Mouse (Mus musculus): ENCODE data around the gene Setdb1.

Gene Setdb1

DNA sequence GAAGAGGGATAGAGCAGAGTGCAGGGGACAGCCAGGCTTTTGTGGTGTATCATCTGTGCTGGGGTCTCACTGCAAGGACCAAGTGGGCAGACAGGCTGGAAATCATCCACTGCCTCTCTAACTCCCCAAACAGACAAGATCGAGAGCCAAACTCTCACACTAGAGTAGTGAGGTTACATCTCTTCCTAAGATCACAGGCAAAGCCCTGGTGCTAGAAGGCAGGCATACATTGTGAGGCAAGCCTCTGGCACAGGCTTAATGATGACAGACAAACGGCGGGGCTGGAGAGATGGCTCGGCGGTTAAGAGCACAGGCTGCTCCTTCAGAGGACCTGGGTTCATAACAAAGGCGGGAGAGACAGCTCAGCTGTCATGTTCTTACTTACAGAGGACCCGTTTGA, 43.5 kb downstream of the Setdb1 start:
- no peaks in the 10 kb centered on the region for H3K27me3 ChIP-seq (ENCODE audit: control insufficient read depth, insufficient read depth, low read length, poor library complexity, severe bottlenecking)
- DNase-seq (ENCODE audit: low read depth, low spot score): no peak
- H3K36me3 ChIP-seq (ENCODE audit: control insufficient read depth, insufficient read depth, low read length, poor library complexity, severe bottlenecking): no peaks in the 10 kb centered on the region

DNA sequence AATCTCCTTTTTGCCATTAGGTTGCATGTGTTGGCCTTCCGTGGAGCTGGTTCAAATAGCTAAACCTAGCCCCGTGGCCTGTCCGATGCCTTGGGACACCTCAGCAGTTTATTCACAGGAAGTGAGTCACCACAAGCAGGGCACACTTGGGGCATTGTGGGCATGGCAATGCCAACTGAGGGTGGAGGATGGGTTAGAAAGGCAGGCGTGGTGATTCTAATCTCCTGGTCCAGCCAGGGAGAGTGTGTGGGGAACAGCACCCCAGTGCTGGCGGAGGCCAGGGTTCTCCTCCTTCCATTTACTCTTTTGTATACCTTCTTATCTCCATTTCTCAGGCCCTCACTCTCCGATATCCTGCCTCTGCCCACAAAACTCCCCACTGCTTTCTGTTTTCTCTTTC, 44.4 kb downstream of the Setdb1 start:
- DNase-seq (ENCODE audit: low read depth, low spot score): peak; percentile 43
- Histone ChIP-seq H3K36me3 (ENCODE audit: control insufficient read depth, insufficient read depth, low read length, poor library complexity, severe bottlenecking) (no peaks in the 10 kb centered on the region), H3K27me3 (ENCODE audit: control insufficient read depth, insufficient read depth, low read length, poor library complexity, severe bottlenecking) (no peaks in the 10 kb centered on the region)

DNA sequence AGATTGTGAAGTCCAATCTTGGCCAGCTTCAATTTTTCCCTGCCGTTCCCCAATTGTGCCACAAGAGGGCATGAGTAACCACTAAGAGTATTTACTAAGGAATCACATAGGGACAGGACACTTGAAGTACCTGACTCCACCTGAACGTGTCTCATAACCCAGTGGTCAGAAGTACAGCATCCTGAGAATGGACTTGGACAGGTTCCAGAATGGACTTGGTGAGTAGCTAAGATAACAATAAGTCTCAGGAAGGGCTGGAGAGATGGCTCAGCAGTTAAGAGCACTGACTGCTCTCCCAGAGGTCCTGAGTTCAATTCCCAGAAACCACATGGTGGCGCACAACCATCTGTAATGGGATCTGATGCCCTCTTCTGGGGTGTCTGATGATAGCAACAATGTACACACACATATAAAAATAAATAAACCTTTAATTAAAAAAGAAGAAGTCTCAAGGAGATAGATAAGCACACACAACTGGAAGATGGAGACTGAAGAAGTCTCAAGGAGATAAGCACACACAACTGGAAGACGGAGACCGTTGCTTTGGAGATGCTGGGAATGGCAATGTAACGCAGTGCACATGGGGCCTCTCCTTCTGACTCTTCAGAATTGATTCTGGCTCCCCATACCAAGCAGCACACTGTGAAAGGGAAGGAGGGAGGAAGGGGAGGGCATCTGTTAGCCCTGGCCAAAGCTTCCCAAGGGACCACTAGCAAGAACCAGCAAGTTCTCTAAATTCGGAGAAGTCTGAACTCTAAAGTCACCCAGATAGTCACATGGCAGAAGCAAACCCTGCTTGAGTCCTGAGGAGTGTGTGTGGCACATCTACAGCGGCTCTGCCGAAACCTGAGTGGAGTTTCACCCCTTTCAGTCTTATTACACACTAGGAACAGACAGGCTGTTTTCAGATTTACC, 45.8 kb downstream of the Setdb1 start:
- peak; percentile 73 for DNase-seq (ENCODE audit: low read depth, low spot score)
- Histone ChIP-seq H3K36me3 (ENCODE audit: control insufficient read depth, insufficient read depth, low read length, poor library complexity, severe bottlenecking) (no peaks in the 10 kb centered on the region), H3K27me3 (ENCODE audit: control insufficient read depth, insufficient read depth, low read length, poor library complexity, severe bottlenecking) (no peaks in the 10 kb centered on the region)

DNA sequence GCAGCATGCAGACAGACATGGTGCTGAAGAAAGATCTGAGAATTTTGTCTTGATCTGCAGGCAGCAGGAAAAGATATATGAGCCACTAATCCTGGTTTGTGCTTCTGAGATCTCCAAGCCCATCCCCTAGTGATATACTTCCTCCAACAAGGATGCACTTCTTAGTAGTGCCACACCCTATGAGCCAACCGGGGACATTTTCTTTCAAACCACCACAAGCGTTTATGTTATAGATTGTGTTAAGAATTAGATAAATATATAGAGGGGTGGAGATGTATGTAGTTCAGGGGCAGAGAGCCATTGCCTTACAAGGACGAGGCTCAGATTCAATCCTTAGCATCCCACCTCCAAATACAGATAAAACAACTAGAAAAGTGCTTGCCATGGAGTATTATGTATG, 46.5 kb downstream of the Setdb1 start:
- H3K36me3 ChIP-seq (ENCODE audit: control insufficient read depth, insufficient read depth, low read length, poor library complexity, severe bottlenecking): no peaks in the 10 kb centered on the region
- DNase-seq (ENCODE audit: low read depth, low spot score): no peak
- no peaks in the 10 kb centered on the region for H3K27me3 ChIP-seq (ENCODE audit: control insufficient read depth, insufficient read depth, low read length, poor library complexity, severe bottlenecking)

DNA sequence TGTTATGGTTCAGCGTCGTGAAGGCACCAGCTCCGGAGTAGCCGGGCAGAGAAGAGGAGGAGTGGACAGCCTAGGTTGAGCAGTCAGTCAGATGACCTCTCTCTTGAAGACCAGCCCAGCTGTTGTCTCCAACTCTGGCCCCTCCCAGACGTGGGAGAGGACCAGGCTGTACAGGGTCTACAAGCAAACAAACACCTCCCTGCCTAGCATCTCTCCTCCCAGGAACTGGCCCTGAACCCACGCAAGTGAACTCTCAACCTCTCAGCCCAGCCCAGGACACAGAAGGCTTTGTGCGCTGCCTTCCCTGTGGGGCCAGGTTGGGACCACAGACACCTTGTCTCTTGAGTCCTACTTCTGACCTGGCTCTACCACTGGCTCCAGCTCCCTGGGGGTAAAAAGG, 49.9 kb downstream of the Setdb1 start, which contains the start of gene Anxa9:
Anxa9 (minus strand) TSS at position 77 of the 400 bp plus-strand sequence.
- Histone ChIP-seq H3K36me3 (ENCODE audit: control insufficient read depth, insufficient read depth, low read length, poor library complexity, severe bottlenecking) (no peaks in the 10 kb centered on the region), H3K27me3 (ENCODE audit: control insufficient read depth, insufficient read depth, low read length, poor library complexity, severe bottlenecking) (no peaks in the 10 kb centered on the region)
- DNase-seq (ENCODE audit: low read depth, low spot score): no peak

DNA sequence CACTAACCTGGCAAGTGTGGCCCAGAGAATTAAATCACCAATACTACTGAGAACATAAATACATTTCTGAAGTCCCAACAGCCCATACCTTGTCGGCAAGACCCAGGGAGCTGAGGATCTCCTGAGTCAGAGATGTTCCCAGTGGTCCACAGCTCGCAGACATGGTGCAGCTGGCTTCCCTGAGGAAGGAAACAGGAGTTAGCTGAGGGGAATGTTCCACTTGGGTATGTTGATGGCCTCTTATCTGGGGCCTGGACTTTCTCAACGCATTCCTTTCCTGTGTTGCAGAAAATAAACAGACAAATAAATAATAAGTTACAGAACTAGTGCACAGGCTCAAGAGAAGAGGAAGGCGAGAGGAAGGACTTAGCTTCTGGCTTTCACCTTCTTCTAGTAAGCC, 50.8 kb downstream of the Setdb1 start:
- Histone ChIP-seq H3K36me3 (ENCODE audit: control insufficient read depth, insufficient read depth, low read length, poor library complexity, severe bottlenecking) (no peaks in the 10 kb centered on the region), H3K27me3 (ENCODE audit: control insufficient read depth, insufficient read depth, low read length, poor library complexity, severe bottlenecking) (no peaks in the 10 kb centered on the region)
- DNase-seq (ENCODE audit: low read depth, low spot score): no peak

DNA sequence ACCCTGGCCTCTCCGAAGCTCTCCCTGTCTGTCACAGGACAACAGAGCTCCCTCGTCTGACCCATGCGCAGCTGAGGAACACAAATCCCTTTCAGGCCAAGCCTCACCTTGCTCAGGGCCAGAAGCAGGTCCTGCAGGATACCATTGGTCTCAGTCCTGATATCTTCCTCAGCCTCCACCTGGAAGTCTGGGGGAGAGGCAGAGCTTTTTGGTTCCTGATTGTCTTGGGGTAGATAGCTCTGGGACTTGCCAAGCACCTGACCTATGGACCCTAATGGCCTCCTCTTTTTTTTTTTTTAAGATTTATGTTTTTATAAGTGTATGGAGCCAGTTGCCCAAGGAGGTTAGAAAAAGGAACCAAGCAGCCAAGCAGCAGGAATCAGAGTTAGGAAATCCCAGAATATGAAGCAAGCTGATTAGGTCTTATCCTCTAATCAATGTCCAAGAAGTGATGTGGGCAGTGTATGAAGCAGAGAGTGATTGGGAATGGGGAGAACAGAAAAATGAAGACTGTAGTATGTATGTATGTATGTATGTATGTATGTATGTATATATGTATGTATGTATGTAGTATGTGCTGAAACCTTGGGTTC, 55.7 kb downstream of the Setdb1 start:
- no peak for DNase-seq (ENCODE audit: low read depth, low spot score)
- H3K36me3 ChIP-seq (ENCODE audit: control insufficient read depth, insufficient read depth, low read length, poor library complexity, severe bottlenecking): no peaks in the 10 kb centered on the region
- no peaks in the 10 kb centered on the region for H3K27me3 ChIP-seq (ENCODE audit: control insufficient read depth, insufficient read depth, low read length, poor library complexity, severe bottlenecking)

DNA sequence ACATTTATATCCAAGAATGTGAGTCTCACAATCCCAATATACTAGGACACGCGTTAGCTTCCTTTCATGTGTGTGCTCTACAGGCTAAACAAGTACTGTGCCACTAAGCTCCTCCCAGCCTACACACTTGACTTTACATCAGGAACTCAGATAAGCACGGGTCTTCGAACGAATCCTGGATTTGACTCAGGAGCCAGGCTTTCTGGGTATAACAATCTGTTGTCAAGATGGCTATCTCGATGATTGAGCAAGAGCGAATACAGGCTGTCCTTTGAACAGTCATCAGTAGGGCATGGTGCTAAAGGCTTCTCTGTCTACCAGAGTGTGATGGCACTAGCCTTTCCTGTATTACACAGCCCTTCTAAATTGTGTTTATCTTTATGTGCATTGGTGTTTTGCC, 59.0 kb downstream of the Setdb1 start:
- H3K36me3 ChIP-seq (ENCODE audit: control insufficient read depth, insufficient read depth, low read length, poor library complexity, severe bottlenecking): peaks cover under 1% of the 10 kb centered on the region
- DNase-seq (ENCODE audit: low read depth, low spot score): no peak
- no peaks in the 10 kb centered on the region for H3K27me3 ChIP-seq (ENCODE audit: control insufficient read depth, insufficient read depth, low read length, poor library complexity, severe bottlenecking)

DNA sequence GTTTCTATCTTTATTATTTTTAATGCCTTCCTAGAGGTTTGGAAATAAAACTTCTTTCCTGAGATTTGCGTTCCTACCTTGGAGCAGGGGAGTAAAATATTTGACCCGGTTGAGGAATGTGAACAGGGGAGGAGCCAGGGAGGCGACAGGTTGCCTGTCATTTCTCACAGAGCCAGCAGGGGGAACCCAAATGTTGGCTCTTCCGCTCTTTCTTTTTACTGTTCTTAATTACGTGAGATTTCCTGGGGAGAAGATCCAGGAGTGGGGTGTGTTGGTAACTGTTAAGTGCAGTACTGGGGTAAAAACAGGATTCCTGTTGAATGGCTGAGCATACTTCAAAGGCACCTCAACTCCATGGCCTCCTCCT, 60.9 kb downstream of the Setdb1 start:
- peaks cover 3% of the 10 kb centered on the region for H3K36me3 ChIP-seq (ENCODE audit: control insufficient read depth, insufficient read depth, low read length, poor library complexity, severe bottlenecking)
- DNase-seq (ENCODE audit: low read depth, low spot score): peak; percentile 66
- H3K27me3 ChIP-seq (ENCODE audit: control insufficient read depth, insufficient read depth, low read length, poor library complexity, severe bottlenecking): no peaks in the 10 kb centered on the region

DNA sequence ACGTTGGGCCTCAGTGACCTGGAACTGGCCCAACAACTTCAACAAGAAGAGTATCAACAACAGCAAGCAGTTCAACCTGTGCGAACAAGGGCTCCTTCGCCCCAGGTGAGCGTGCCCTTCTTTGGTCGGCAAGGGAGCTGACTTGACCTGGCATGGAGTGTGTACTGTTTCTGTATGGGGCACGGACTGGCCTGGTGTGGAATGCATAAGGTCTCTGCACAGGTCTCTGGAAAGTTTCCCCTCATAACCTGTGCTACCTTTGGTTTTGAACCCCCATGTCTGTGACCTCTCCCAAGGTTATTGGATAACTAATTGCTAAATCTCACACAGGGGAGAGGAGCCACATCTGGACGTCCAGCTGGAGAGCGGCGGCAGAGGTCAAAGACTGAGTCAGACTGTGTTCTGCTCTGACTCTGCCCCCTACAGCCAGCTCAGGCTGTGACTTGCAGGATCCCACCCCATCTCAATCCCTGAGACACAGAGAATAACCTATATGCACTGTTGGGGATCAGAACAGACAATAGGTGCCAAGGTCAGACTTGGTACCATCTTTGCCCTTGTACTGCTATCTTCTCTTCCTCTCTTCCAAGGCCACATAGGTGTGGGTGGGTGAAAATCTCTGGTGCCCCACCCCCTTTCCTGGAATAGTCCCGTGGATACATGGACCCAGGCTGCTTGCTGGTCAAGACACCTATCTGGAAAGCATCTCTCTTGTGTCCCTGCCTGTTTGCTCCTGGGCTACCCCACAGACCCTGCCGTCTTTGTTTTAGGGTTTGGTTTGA, 61.5 kb downstream of the Setdb1 start:
- DNase-seq (ENCODE audit: low read depth, low spot score): no peak
- Histone ChIP-seq H3K36me3 (ENCODE audit: control insufficient read depth, insufficient read depth, low read length, poor library complexity, severe bottlenecking) (peaks cover 3% of the 10 kb centered on the region), H3K27me3 (ENCODE audit: control insufficient read depth, insufficient read depth, low read length, poor library complexity, severe bottlenecking) (no peaks in the 10 kb centered on the region)

DNA sequence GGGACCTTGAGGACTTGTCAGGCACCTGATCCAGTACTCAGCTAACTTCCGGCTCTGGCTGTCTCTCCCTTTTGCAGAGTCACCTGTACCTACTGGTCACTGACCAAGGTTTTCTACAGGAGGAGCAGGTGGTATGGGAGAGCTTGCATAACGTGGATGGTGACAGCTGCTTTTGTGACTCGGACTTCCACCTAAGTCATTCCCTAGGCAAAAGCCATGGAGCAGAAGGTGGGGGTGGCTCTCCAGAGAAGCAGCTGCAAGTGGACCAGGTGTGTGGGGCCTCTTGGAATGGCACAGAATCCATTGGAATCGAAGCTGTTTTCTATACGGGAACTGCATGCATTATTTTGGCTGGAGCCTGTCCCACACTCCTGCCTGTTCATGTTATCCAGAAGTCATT, 62.3 kb downstream of the Setdb1 start:
- H3K36me3 ChIP-seq (ENCODE audit: control insufficient read depth, insufficient read depth, low read length, poor library complexity, severe bottlenecking): peaks cover 3% of the 10 kb centered on the region
- no peak for DNase-seq (ENCODE audit: low read depth, low spot score)
- H3K27me3 ChIP-seq (ENCODE audit: control insufficient read depth, insufficient read depth, low read length, poor library complexity, severe bottlenecking): no peaks in the 10 kb centered on the region

DNA sequence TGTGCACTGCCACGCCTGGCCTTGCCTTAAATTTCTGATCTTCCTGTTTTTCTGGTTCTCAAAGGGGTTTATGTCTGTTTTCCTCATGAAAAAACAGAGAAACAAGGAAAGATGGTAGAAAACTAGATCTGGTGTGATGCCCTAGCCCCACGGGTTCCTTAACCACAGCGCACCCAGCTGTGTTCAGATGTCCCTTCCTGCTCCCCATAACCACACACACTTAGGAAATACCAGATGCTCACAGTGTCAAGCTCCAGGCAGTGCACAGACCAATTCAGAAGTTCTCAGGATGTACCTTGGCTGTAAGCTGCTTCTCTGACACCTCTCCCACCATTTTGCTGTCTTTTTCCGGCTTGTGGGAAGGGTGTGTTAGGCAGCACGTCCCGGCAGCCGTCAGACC, 62.7 kb downstream of the Setdb1 start:
- H3K27me3 ChIP-seq (ENCODE audit: control insufficient read depth, insufficient read depth, low read length, poor library complexity, severe bottlenecking): no peaks in the 10 kb centered on the region
- DNase-seq (ENCODE audit: low read depth, low spot score): no peak

DNA sequence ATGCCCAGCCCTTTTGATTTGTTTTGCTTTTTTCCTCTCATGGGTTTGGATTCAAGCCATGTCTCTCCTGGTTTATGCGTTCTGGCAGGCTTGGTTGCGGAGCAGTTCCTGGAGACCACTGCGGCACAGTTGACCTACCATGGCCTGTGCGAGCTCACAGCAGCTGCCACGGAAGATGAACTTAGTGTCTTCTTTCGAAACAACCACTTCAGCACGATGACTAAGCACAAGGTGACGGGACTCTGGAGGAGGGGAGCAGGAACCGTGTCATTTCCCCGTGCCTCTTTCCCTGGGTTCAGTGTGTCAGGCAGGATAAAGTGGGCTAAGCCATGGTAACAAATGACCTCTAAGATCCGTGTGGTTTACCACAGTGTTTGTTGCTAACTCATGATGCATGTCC, 63.5 kb downstream of the Setdb1 start:
- Histone ChIP-seq H3K36me3 (ENCODE audit: control insufficient read depth, insufficient read depth, low read length, poor library complexity, severe bottlenecking) (peaks cover 4% of the 10 kb centered on the region), H3K27me3 (ENCODE audit: control insufficient read depth, insufficient read depth, low read length, poor library complexity, severe bottlenecking) (no peaks in the 10 kb centered on the region)
- DNase-seq (ENCODE audit: low read depth, low spot score): peak; percentile 19

More for the DNA sequence above, 62.7 kb downstream of the Setdb1 start:
- peaks cover 3% of the 10 kb centered on the region for H3K36me3 ChIP-seq (ENCODE audit: control insufficient read depth, insufficient read depth, low read length, poor library complexity, severe bottlenecking)

DNA sequence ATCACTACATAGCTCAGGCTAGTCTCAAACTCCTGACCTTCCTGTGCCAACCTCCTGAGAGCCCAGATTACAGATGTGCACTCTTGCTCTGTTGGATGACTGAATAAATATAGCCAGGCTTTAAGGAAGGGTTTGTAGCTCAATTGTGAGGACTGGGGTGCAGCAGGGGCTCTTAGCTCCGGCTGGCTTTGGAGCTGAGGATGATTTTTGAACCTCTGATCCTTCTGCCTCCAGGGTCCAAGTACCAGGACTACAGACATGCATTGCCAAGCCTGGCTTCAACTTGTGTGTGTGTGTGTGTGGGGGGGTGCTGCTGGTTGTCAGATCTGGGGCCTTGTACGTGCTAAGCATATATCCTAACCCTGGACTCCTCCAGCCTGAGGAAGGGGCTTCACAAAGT, 64.1 kb downstream of the Setdb1 start:
- no peaks in the 10 kb centered on the region for H3K27me3 ChIP-seq (ENCODE audit: control insufficient read depth, insufficient read depth, low read length, poor library complexity, severe bottlenecking)
- peaks cover 4% of the 10 kb centered on the region for H3K36me3 ChIP-seq (ENCODE audit: control insufficient read depth, insufficient read depth, low read length, poor library complexity, severe bottlenecking)
- no peak for DNase-seq (ENCODE audit: low read depth, low spot score)

DNA sequence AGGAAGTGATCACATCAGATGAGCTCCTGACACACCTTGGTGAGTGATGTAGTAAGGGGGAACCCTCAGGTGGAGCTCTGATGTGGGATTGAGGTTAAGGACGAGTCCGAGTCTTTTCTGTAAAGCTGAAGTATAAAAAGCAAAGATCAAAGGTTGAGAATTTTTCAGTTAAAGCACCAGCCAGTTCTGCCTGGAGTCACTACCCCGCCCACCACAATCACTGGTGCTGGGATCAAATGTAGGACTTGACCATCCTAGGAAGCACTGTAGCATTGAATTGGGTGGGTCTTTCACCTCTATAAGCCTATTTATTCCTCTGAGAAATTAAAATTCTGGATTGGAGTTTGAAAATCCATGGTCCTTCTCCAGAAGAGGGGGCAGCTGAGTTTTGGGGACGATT, 66.0 kb downstream of the Setdb1 start:
- peaks cover 4% of the 10 kb centered on the region for H3K36me3 ChIP-seq (ENCODE audit: control insufficient read depth, insufficient read depth, low read length, poor library complexity, severe bottlenecking)
- DNase-seq (ENCODE audit: low read depth, low spot score): no peak
- H3K27me3 ChIP-seq (ENCODE audit: control insufficient read depth, insufficient read depth, low read length, poor library complexity, severe bottlenecking): no peaks in the 10 kb centered on the region
